Mouse (Mus musculus) spleen, postnatal 36 days (tissue): Measurements from ENCODE around the gene Aff1.

Experiments used
- DNase-seq, 2 experiments: peaks; one replicate each; pipeline ENCODE4 v3.0.0; 2022; ENCODE audit warnings: low spot score in 2 of 2, mixed read lengths in 1 of 2

The Aff1 gene

GRCm38 (mm10) chr5:103771380-103771779, 79.2 kb downstream of the Aff1 start:
- no peak for DNase-seq

- DNase-seq, result no peak
These were observed 80.1 kb downstream of the Aff1 start for GRCm38 (mm10) chr5:103772252-103772651.

GRCm38 (mm10) chr5:103773100-103773552, 81.0 kb downstream of the Aff1 start:
- DNase-seq, result no peak

- no peak for DNase-seq
These were observed 82.6 kb downstream of the Aff1 start for GRCm38 (mm10) chr5:103774703-103775333.

GRCm38 (mm10) chr5:103775429-103775828, 83.3 kb downstream of the Aff1 start:
- DNase-seq, result no peak

- DNase-seq, result no peak
These were observed 84.7 kb downstream of the Aff1 start for GRCm38 (mm10) chr5:103776842-103777241.

- DNase-seq, result no peak
These were observed 85.3 kb downstream of the Aff1 start for GRCm38 (mm10) chr5:103777446-103777845.

- no peak for DNase-seq
These were observed 86.3 kb downstream of the Aff1 start for GRCm38 (mm10) chr5:103778314-103779117.

GRCm38 (mm10) chr5:103779836-103780235, 87.7 kb downstream of the Aff1 start:
- no peak for DNase-seq

- DNase-seq, result no peak
These were observed 88.1 kb downstream of the Aff1 start for GRCm38 (mm10) chr5:103780266-103780665.

GRCm38 (mm10) chr5:103780836-103781235, 88.7 kb downstream of the Aff1 start:
- DNase-seq, result no peak

GRCm38 (mm10) chr5:103783086-103783668, 91.0 kb downstream of the Aff1 start:
- no peak for DNase-seq

- DNase-seq, result no peak
These were observed 93.9 kb downstream of the Aff1 start for GRCm38 (mm10) chr5:103786096-103786495.

- no peak for DNase-seq
These were observed 96.3 kb downstream of the Aff1 start for GRCm38 (mm10) chr5:103788476-103788875.

GRCm38 (mm10) chr5:103788976-103789375, 96.8 kb downstream of the Aff1 start:
- no peak for DNase-seq

GRCm38 (mm10) chr5:103789619-103790116, 97.5 kb downstream of the Aff1 start:
- no peak for DNase-seq

GRCm38 (mm10) chr5:103791741-103792140, 99.6 kb downstream of the Aff1 start:
- no peak for DNase-seq

GRCm38 (mm10) chr5:103795121-103795520, 102.9 kb downstream of the Aff1 start:
- no peak for DNase-seq

- no peak for DNase-seq
These were observed 103.9 kb downstream of the Aff1 start for GRCm38 (mm10) chr5:103796035-103796434.

GRCm38 (mm10) chr5:103797774-103798173, 105.6 kb downstream of the Aff1 start:
- DNase-seq, result no peak

GRCm38 (mm10) chr5:103799438-103799837, 107.3 kb downstream of the Aff1 start:
- no peak for DNase-seq

- no peak for DNase-seq
These were observed 107.8 kb downstream of the Aff1 start for GRCm38 (mm10) chr5:103800009-103800408.

GRCm38 (mm10) chr5:103803386-103803785, 111.2 kb downstream of the Aff1 start:
- DNase-seq, result no peak
